Mouse (Mus musculus) kidney, adult 2 months (tissue): Measurements from ENCODE around the gene Dhx33.

Source experiments
- CTCF ChIP-seq: fragments of 200-500 bp; conservative IDR thresholded peaks from 2 replicates; pipeline ENCODE4 v1.5.1; 2011; ENCODE audit warnings: low read depth, mild to moderate bottlenecking, control low read depth, low read length, moderate library complexity, mixed read lengths; ENCODE audit not compliant: insufficient read depth, insufficient read length
- POLR2A ChIP-seq: fragments of 200-500 bp; IDR thresholded peaks from one replicate; pipeline ENCODE4 v1.6.1; 2011; ENCODE audit warnings: low read depth, low read length, control low read depth

GRCm38 (mm10) chr11:70972586-70972985 lies 31.7 kb downstream of the Dhx33 start:
- no peak for TF ChIP-seq CTCF
- TF ChIP-seq POLR2A, result no peak
